Mouse (Mus musculus) spleen, adult 2 months (tissue): ENCODE measurements around the gene Sorcs3.

Experiments
- CTCF ChIP-seq: fragments of 200-500 bp; IDR thresholded peaks from 2 replicates; pipeline ENCODE4 v1.5.1; 2011; ENCODE audit warnings: mild to moderate bottlenecking, inconsistent platforms; ENCODE audit not compliant: insufficient read depth, insufficient read length, insufficient replicate concordance; ENCODE audit errors: extremely low read depth
- POLR2A ChIP-seq: fragments of 200-500 bp; IDR thresholded peaks from 2 replicates; pipeline ENCODE4 v1.6.1; 2011; ENCODE audit warnings: low read depth, low read length, inconsistent platforms

- TF ChIP-seq POLR2A (no peak), CTCF (no peak)
These were observed 185.7 kb downstream of the Sorcs3 start for GRCm38 (mm10) chr19:48391551-48391950.
